Mouse (Mus musculus): Measurements from ENCODE around the gene Islr2.

Gene Islr2

GRCm38 (mm10) chr9:58225915-58226913, 22.1 kb upstream of the Islr2 start:
- in situ Hi-C loops (cut with MboI; ENCODE audit: unreplicated experiment in 2 of 2) = loop anchor here (5.0 to 10.0 kb wide), 4 partner anchors 56 to 309 kb away; partner anchors contain the start of gene Tbc1d21 (in 1 of the 2)

GRCm38 (mm10) chr9:58224356-58224755, 20.2 kb upstream of the Islr2 start:
- in situ Hi-C loops (cut with MboI; ENCODE audit: unreplicated experiment in 2 of 2) = loop anchor here (5.0 to 25.0 kb wide), 3 partner anchors 143 to 562 kb away; partner anchors contain the start of gene Csk (in 1 of the 2)

GRCm38 (mm10) chr9:58220218-58220903, 16.2 kb upstream of the Islr2 start:
- in situ Hi-C loops (cut with MboI; ENCODE audit: unreplicated experiment in 2 of 2) = loop anchor here (5.0 to 25.0 kb wide), 3 partner anchors 147 to 558 kb away; partner anchors contain the start of gene Csk (in 1 of the 2)

- in situ Hi-C loops (cut with MboI; ENCODE audit: unreplicated experiment in 2 of 2) = loop anchor here in 1 of 2 experiments (25.0 kb wide), 1 partner anchor 556 kb away; the partner anchor contains the start of gene Csk
Observed at GRCm38 (mm10) chr9:58218539-58218938, 14.4 kb upstream of the Islr2 start.

DNA sequence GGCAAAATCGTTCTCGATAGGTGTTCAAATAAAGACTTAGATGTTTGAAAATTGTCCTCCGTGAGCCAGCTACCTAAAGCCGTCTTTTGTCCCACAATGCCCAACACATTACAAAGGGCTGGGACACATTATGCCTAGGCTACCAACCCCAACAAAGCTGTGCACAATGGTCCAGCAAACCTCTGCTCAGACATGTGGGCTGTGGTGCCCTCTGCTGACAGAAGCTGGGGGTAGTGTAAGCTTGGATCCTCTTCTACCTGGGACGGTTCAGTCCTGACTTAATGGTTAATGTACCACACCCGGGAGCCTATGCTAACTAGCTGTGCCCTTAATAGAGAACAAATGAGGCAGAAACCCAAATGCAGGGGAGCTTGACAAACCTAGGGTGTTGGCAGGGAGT, 12.3 kb upstream of the Islr2 start:
- in situ Hi-C loops (cut with MboI; ENCODE audit: unreplicated experiment in 2 of 2) = loop anchor here in 1 of 2 experiments (25.0 kb wide), 1 partner anchor 554 kb away; the partner anchor contains the start of gene Csk

GRCm38 (mm10) chr9:58214519-58215180, 10.5 kb upstream of the Islr2 start:
- in situ Hi-C loops (cut with MboI; ENCODE audit: unreplicated experiment in 2 of 2) = loop anchor here in 1 of 2 experiments (25.0 kb wide), 1 partner anchor 552 kb away; the partner anchor contains the start of gene Csk

DNA sequence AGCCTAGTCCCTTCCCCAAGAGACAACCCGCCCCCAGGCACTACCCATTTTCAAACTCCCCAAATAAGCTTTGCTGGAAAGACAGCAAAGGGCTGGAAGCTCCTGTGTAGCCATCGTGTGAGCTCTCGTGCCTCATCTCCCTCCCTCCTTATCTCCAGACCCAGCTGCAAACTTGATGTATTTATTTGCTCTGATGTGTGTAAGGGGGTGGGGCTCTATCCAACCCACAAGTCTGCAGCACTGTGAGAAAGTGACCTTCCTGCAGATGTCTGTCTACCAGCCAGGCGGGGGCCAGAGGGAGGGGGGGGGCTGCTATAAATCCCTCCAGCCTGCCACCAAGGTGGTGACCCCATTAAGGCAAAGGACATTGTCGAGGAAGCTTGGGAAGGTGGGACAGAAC, 9.7 kb upstream of the Islr2 start:
- in situ Hi-C loops (cut with MboI; ENCODE audit: unreplicated experiment in 2 of 2) = loop anchor here in 1 of 2 experiments (25.0 kb wide), 1 partner anchor 552 kb away; the partner anchor contains the start of gene Csk

DNA sequence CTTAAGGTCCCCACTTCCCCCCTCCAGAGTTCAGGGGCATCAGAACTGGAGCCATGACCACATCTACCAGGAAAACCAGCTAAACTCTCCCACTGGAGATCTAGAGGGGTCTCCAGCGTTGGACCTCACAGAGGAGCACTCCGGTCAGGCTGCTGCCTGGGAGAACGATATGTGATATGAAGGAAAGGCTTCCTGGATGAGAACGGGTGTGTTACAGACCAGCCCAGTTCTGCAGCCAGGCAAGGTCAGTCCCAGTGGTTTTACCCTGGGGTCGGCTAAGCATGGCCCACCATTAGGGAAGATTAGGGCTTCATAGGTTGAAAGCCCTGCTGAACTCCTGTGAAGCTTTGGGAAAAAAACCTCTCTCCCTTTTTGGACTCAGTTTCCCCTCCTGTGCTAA, 9.3 kb upstream of the Islr2 start:
- in situ Hi-C loops (cut with MboI; ENCODE audit: unreplicated experiment in 2 of 2) = loop anchor here in 1 of 2 experiments (25.0 kb wide), 1 partner anchor 551 kb away; the partner anchor contains the start of gene Csk

DNA sequence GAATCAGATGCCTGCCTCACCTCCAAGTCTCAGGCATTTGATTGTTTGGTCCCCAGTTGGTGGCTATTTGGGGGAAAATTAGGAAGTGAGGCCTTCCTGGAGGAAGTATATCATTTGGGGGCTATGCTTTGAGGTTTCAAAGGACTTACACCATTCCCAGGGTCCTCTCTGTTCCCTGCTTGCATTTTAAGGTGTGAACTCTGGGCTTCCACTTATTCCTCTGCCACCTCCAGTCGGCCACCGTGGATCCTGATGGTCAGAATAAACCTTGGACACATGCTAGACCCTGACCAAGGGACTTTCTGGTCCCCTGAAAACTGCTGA, 6.1 kb upstream of the Islr2 start:
- in situ Hi-C loops (cut with MboI; ENCODE audit: unreplicated experiment in 2 of 2) = loop anchor here in 1 of 2 experiments (25.0 kb wide), 1 partner anchor 548 kb away; the partner anchor contains the start of gene Csk

DNA sequence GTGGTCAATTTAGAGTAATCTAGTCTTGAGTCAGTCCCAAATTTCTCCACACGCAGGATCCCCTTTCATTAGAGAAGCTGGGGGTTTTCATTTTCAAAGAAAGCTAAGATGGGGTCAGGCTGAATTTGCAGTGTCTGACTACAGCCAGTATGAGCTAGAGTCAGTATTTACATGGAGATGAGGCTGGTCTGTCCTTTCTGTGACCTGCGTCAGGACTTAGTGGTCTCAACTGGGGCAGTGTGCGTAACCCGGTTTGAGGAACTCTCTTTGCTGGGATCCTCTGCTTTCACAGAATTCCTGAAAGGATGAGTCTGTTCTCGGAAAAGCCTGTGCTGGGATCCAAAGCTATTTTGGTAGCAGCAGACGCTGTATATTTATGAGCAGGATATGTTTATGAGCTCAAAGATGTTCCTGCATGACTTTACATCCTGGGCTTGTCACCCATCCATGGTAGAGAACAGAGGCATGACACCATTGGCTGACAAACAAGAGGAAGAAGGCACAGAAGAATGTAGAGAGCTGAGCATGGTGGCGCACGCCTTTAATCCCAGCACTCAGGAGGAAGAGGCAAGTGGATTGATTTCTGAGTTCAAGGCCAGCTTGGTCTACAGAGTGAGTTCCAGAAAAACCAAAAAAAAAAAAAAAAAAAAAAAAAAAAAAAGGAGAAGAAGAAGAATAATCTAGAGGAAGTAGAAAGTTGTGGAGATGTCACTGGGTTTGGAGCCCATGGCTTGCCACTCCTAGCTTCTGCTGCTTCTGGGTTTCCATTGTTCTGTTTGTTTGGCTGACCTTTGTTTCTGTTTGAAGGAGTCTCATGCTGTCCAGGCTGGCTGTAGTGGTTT, 5.6 kb upstream of the Islr2 start:
- in situ Hi-C loops (cut with MboI; ENCODE audit: unreplicated experiment in 2 of 2) = loop anchor here (10.0 to 25.0 kb wide), 2 partner anchors 545 to 547 kb away; partner anchors contain the start of gene Csk (in 1 of the 2)

DNA sequence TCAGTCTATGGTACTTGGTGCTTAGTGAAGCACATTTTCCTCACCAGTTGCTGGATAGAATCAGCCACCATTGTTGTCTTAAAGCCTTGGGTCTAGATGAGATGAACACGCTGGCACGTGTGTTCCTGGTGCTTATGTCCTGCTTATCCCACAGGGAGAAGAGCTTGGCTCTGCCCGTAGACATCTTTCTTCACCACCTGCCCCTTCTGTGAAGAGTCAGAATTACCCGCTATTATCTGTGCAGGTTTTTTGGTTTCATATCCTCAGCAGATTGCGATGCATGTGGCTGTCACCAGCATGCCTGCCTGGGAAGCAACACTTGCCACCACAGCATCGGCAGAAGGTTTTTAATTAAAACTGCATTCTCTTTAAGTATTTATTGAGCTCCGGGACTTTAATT, 1.9 kb upstream of the Islr2 start:
- in situ Hi-C loops (cut with MboI; ENCODE audit: unreplicated experiment in 2 of 2) = loop anchor here (10.0 to 25.0 kb wide), 2 partner anchors 541 to 544 kb away; partner anchors contain the start of gene Csk (in 1 of the 2)

GRCm38 (mm10) chr9:58204448-58205000, 405 bp upstream of the Islr2 start:
- in situ Hi-C loops (cut with MboI; ENCODE audit: unreplicated experiment in 2 of 2) = loop anchor here (5.0 to 25.0 kb wide), 4 partner anchors 162 to 542 kb away; partner anchors contain the start of gene Csk (in 1 of the 2)

GRCm38 (mm10) chr9:58202676-58203453, 1.3 kb downstream of the Islr2 start:
- in situ Hi-C loops (cut with MboI; ENCODE audit: unreplicated experiment in 2 of 2) = loop anchor here (5.0 to 25.0 kb wide), 4 partner anchors 161 to 541 kb away; partner anchors contain the start of gene Csk (in 1 of the 2)

GRCm38 (mm10) chr9:58201861-58202549, 2.1 kb downstream of the Islr2 start:
- in situ Hi-C loops (cut with MboI; ENCODE audit: unreplicated experiment in 2 of 2) = loop anchor here (5.0 to 25.0 kb wide), 4 partner anchors 160 to 540 kb away; partner anchors contain the start of gene Csk (in 1 of the 2)

GRCm38 (mm10) chr9:58201091-58201842, 2.9 kb downstream of the Islr2 start:
- in situ Hi-C loops (cut with MboI; ENCODE audit: unreplicated experiment in 2 of 2) = loop anchor here (5.0 to 25.0 kb wide), 4 partner anchors 159 to 539 kb away; partner anchors contain the start of gene Csk (in 1 of the 2)

Data from v-Abl transformed pro-B cells (cell line).